Mouse (Mus musculus) adipocyte (in vitro differentiated cells): ENCODE results near the gene Bmp8b.
"Not testable (repeated sequence)": the region's sequence is repeated elsewhere in the genome, so short reads cannot be mapped to it uniquely, and the experiment has no call there.

Experiments
- DNase-seq: peaks from one replicate; pipeline ENCODE4 v3.0.0-alpha.2; 2016; ENCODE audit warnings: low spot score

Bmp8b gene

DNA sequence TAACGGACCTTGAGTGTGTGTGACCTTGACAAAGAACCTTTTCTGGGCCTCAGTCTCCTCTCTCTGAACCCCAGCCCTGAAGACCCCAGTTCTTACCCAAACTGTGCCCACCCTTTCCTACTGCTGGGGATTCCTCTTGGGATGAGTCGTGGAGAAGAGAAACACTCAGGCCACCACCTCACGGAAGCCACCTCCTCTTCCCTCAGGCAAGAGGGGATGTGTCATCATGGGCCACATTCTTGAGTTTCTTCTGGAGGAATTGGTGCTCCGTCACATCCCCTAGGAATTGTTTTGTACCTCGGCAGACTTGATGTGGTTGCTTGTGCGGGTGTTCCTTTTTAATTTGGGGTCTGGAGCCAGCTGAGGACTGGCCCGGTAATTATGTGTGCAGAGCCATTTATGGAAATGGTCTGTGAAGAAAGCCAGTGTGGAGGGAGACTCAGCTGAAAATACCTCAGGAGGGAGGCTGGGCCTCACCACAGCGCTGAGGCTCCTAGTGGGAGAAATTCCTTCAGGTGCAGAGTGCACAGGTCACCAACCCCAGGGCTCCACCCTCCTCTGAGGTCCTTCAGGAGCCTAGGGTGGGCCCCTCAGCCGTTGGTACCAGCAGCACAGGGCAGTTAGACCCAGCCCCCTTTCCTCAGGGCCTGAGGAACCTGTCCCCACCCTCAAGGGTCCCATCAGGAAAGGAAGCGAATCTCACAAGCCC lies 6.5 kb downstream of the Bmp8b start:
- not testable (repeated sequence) for DNase-seq

DNA sequence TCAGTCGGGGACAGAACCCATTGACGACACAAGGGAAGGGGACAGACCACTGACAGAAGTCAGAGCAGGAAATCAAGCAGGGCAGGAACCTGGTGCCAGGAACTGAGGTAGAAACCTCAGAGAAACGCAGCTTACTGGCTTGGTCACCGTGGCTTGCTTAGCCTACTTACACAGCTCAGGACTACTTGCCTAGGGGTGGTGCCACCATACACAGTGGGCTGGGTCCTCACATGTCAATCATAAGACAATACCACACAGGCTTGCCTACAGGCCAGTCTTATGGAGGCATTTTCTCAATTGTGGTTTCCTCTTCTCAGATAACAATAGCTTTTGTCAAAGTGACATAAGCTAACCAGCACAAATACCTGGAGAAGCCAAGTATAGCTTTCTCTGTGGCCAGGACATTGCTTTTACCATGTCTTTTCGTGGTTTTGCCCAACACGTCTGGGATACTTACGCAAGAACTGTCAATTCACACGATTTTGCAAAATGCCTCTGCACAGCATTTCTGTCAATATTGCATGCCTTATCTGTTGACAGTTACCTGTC lies 7.3 kb downstream of the Bmp8b start:
- no peak for DNase-seq

DNA sequence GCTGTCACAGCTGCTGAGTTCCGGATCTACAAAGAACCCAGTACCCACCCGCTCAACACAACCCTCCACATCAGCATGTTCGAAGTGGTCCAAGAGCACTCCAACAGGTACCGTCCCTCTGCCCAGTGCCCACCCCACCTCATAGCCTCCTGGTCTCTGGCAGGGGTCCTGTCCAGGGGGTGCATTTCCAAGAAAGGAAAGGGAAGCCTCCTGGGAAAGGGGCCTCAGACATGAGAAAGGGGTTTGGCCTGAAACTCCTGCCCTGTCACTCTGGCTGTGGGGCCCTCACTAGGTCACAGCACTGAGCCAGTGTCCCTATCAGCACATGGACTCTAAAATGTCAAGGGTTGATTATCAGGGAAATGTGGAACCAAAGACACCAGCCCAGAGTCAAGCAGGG lies 9.7 kb downstream of the Bmp8b start:
- not testable (repeated sequence) for DNase-seq

DNA sequence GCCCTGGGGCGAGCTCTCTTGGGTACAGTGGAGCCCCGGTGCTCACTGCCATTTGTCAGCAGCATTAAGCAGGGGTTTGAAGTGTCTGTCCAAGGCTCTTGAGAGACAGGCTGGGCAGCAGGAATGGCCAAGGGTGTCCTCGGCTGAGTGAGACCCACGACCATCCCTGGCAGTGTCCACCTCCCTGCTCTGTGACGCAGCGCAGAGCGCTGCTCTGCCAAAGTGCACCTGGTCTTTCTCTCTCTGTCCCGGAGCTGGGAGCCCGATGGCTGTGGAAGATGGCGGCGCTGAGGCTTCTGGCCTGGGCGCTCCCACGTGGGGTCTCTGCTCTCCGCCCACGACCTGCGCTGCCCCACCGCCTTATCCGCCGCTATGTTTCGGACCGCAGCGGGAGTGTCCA lies 11.0 kb downstream of the Bmp8b start, which contains the start of gene Oxct2b:
Gene Oxct2b, plus strand, starts transcription at position 256 of the 400 bp plus-strand sequence.
- DNase-seq: no peak

DNA sequence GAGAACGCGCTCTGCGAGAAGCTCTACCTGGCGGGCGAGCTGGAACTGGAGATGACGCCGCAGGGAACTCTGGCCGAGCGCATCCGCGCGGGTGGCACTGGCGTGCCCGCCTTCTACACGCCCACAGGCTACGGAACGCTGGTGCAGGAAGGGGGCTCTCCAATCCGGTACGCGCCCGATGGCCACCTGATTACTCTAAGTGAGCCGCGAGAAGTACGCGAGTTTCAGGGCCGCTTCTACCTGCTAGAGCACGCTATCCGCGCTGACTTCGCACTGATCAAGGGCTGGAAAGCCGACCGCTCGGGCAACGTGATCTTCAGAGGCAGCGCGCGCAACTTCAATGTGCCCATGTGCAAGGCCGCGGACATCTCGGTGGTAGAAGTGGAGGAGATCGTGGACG lies 11.7 kb downstream of the Bmp8b start:
- DNase-seq: not testable (repeated sequence)

DNA sequence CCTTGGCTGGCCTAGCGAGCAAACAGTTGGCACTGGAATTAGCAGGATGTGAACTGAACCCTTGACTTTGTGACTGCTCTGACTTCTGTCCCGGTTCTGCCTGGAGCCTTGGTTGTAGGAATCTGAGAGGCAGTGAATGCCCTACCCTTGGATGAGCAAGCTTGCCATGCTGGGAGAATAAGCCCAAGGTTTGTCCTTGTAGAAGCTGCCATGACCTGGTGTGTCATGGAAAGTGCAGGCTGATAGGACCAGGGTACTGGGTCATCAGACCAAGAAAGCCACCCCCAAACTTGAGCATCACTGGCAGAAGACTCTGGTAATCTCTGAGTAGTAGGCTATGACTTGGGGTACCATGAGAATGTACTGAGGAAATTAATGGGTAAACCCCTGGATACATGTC lies 16.3 kb downstream of the Bmp8b start:
- no peak for DNase-seq

DNA sequence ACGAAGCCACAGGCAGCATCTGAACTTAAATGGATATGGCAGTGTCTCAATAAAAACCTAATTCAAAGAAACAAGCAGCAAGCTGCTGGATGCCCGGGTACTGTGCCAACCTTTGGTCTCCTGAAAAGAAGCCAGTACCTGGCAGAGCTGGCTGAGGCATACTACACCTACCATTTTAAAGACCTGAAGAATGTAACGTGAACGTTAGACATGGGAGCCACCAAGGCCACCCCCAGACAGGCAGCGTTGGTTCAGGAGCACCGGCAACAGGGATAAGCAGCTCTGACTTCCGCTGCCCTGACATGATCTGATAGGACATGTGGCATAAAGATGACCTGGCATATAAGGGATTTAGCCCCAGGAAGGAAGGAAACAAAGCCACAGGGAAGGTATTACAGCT lies 21.7 kb downstream of the Bmp8b start:
- no peak for DNase-seq

DNA sequence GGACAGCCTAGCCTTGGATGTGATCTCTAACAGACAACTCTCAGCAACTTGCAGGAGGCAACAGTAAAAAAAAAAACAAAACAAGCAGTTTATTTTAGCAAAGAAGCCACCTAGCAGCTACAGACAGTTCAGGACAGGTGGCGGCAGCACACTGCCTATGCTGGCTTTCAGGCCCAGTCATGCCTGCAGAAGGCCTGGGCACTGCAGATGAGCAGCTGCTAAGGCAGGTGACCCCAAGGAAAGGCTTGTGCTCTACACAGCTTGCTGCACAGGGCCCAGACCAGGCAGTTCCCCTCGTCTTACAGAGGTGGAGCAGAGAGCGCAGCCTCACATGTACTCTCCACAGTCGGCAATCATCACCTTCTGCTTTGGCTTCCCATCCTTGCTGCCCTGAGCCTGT lies 22.1 kb downstream of the Bmp8b start:
- no peak for DNase-seq

DNA sequence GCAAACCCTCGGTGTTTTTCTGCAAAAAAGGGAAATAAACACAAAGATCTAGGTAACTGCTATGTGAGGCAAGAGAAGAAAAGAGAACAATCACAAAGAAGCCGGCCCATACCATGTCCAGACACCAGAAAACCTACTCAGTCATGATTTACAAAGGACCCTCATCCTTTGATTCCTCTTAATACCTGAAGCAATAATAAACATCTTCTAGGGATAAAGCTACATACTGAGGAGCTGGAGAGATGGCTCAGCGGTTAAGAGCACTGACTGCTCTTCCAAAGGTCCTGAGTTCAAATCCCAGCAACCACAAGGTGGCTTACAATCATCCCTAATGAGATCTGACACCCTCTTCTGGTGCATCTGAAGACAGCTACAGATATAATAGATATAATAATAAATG lies 32.6 kb downstream of the Bmp8b start:
- no peak for DNase-seq

DNA sequence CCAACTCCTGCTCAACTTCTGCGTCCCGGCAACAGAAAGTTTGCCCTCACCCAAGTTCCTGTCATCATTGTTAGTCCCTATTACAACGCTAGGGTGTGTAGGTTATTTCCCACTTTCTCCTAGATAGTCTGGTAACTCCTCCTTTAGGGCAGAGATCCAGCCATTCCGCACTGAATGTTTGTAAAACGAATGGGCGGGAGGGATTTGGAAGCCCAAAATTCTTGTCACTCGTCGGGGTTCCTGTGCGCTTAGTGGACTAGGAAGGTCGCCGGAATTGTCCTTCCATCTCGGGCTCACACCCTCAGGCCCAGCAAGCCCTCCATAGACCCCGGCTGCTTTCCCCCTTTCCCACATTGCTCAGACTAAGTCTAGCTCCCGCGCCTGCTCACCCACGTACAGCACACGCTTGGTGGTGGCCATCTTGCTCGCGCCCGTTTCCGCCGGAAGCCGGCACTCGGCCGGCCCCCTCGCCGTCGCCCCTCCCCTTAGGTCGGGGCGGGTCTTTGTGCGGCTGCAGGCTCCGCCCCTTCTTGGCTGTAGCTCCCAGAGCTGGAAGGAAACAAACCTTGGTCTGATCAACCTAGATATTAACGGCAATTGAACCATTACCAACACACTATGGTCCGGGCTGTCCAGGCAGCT lies 34.7 kb downstream of the Bmp8b start, which contains the start of gene Ppie:
Gene Ppie, minus strand, starts transcription at position 439 of the 642 bp plus-strand sequence.
- peak; percentile 96 for DNase-seq

DNA sequence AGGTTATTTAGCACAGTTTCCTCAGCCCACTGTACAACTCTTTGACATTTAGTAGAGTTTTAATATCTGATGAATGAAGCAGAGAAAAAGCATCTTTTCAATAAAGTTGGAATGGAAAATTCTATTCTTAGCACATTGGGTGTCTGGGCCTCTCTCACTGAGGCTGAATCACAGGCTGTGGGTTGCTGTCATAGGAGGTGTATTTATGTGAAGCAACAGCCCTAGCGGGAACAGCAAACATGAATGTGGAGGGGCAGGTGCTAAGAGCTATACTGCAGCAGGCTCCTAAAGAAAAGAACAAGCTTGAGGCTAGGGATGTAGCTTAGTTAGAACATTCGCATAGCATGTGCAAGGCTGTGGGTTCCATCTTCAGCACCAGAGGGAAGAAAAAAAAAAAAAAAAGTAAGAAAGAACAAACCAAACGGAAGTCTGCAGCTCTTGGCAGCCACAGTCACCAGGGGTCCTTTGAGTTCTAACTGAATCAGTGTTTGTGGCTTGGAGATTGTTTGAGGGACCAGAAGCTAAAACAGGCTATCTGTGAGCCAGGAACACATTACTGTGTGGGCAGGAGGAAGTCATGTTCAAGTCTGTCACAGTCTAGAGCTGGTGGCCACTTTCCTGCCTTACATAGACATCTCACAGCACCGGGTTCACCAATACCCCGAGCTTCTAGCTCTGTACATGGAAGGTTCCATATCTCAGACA lies 42.6 kb downstream of the Bmp8b start:
- no peak for DNase-seq

DNA sequence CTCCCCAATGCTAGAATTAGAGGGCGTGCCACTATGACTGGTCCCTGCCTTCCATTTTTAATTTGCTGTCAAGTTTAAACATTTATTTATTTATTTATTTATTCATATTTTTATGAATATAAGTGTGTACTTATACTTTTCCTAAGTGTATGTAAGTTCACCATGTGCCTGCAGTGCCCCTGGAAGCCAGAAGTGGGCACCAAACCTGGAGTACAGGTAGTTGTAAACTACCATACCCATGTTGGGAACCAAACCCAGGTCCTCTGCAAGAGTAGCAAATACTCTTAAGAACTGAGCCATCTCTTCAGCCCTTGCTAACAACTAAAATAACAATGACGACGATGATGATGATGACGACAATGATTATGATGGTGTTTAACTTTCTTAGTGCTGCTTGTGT lies 47.0 kb downstream of the Bmp8b start:
- no peak for DNase-seq

DNA sequence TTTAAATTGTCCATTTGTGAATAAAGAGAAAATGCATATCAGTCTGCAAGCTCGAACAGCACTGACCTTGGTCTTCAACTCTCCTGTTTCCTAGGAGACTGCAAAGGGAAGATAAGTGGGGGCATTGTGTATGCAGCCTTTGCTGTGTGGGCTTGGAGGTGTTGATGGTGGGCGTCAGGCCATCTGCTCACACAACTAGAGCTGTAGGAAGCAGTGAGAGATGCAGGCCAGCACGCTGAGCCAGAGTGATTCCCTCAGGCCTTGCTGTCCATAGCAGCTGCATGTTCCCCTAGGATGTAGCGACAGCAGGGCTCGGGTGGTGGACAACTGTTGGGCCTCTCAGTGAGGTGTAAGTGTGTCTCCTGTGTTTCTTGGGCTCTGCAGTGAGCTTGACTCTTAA lies 48.0 kb downstream of the Bmp8b start:
- no peak for DNase-seq

DNA sequence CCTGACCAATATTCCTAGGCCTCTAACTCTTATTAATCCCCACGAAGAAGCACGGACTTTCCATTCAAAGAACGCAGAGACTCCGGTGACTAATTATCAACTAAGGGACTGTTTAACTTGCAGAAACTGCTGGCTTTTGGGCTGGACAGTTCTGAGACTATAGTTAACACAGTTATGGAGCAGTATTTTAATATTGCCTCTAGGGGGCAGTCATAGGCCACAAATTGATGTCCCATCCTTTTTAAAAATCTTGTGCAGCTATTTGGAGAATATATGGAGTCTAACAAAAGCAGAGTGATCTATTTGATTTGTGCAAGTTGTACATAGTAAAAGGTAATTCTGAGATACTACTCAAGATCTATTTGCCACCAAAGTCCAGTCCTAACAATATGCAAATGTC lies 50.0 kb downstream of the Bmp8b start:
- DNase-seq: peak; percentile 41

DNA sequence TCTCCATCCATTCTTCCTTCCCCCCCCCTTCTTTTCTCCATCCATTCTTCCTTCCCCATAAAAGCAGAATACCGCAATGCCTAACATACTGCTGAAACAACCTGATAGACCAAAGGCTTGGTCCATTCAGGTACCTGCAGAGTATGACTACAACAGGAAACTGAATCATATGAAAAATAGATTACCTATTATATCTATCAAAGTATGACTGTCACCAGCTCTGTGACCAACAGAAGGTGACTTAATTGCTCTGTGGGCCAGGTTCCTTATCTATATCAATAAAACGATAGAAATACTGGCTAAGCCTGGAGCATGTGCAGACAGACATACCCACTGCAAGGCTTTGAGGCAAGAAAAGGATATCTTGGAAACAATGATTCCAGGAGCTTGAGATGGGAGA lies 50.5 kb downstream of the Bmp8b start:
- no peak for DNase-seq

DNA sequence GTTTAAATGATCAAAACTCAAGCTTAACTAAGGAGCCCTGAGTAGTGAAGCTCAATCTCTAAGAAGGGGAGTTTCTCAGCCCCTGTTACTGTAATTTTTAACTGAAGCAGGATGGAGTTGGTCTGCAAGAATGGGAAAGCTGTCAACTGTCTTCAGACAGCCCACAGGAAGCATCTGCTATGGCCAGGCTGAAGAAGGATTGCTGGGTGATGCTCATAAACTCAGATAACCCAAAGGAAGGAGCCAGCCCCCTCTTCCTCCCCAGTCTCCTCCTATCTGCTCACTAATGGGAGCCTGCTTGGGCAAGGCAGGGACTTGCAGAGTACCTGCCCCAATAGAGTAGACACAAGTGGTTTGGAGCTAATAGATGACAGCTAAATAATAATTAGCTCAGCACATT lies 50.9 kb downstream of the Bmp8b start:
- DNase-seq: no peak

DNA sequence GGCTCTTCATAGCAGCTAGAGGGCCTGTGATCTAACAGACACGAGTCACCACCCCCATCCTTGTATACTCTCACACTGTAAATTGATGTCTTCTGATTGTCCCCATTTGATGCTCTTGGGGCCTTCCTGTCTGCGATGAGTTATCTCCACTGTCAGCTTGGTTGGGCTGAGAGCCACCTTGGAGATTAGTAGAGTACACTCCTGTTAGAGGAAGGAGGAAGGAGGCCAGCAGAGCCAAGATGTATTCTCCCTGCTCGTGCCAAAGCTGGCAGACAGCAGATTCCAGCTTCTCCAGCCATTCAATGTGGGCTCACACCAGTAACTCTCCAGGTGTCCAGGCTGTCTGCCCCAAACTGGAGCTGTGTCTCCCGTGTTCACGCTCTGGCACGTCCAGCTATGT lies 55.6 kb downstream of the Bmp8b start:
- DNase-seq: no peak

DNA sequence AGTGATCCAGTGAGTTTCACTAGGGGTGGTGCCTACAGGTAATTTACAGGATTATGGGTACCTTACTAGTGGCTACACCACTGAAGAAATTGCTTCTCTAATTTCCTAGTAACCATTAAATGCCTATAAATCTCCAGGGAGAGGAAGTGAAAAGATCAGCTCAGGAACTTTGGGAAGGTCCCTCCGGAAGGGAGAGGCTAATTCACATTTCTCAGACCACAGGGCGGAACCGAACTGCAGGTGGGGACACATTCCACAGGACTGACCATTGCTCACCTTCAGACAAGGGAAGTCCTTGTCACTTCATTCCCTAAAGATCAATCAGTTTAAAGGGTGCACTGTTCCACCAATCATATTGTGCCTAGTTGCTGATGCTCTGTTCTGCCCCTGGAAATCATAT lies 56.3 kb downstream of the Bmp8b start:
- not testable (repeated sequence) for DNase-seq

DNA sequence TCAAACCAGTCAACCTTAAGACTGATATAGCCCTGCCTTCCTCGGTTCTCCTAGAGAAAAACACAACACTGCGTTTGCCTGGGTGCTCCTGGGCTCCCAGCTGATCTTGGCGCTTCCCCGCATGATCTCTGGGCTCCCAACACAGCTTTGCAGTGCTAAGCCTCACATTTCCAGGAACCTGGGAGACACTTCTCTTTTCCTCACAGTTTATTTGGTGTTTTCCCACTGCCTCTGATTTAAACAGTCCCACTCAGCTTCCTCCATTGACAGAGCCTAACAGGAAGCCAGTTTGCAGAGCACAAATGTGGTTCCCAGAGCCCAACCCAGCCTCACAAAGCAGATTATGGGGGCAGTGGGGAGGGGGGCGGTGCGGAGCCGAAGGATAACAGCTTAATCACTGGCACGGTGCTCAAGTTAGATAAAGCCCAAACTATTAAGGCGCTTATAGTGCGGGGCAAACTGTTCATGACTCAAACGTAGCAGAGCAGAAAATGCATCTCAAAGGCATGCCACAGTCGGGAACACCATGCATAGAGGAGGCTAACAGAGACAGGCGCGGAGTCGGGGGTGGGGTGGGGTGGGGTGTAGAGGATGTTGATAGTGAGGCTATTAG lies 57.4 kb downstream of the Bmp8b start:
- no peak for DNase-seq

DNA sequence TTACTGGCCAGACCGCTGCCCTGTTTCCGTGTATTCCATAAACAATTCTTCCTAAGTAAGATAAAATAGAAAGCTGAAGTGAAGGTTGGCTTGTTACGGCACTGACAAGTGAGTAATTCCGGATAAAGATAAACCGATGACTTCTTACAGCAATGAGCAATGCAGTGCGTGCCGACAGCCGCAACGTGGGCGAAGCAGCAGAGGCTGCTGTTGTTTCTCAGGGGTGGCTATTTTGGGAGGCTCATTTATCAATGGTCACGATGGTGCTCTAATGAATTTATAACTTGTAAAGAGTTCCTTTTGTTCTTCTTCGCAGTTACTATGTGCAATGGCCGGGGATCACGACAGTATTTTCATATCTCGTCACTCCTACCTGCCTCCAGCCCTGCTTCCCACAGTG lies 59.2 kb downstream of the Bmp8b start:
- DNase-seq: no peak

DNA sequence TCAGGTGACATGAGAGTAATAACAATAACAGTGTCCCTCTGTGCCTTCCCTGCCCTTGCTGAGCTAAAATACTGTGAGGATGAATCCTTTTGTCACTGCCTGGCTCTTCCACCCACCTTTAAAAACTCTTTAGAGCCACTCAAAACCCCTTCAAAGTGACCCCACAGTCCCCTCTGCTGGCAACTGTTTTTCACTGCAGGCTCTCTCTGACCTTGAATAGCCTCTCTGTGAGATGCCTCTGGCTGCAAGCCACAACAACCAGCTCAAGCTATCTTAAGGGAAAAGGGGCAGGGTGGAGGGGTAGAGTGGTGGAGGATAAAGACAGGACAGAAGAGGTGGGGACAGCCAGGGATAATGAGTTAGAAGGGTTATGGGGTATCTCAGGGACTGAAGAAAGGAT lies 66.8 kb downstream of the Bmp8b start:
- no peak for DNase-seq
